Mouse (Mus musculus): Measurements from ENCODE around the gene Mrpl49. TPM values are rescaled to one million over a fixed set of nuclear protein-coding genes. Genes with fewer than 3 reads are reported as not detected.

Gene Mrpl49
- 51.3 and 60.2 TPM in 2 replicates for polyA plus RNA-seq (2015; fragmentation: Nextera tagmentation; extraction: Ambion mirVana)

GRCm38 (mm10) chr19:6057313-6058096 lies at the start of gene Mrpl49, which contains the start of gene Fau:
Mrpl49 (minus strand) TSS chr19:6057785.
Fau (plus strand) TSS chr19:6057844.

DNA sequence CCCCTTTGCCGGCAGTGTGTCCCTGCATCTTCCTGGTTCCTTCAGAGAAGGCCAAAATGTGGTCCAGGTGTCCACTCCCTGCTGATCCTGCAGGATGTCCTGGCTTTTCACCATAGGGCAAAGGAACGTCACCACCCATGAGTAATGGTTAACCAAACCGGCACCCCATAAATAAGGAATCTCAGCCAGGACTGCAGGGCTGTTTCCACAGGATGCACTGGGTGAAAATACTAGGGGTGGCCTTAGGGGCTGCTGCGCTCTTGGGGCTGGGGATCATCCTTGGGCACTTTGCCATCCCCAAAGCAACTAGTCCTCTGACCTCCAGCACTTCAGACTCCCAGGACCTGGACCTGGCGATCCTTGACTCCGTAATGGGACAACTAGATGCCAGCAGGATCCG lies 48.0 kb upstream of the Mrpl49 start, which contains the start of gene Naaladl1:
TSS of gene Naaladl1 (plus strand) at position 197 of the 400 bp plus-strand sequence.

DNA sequence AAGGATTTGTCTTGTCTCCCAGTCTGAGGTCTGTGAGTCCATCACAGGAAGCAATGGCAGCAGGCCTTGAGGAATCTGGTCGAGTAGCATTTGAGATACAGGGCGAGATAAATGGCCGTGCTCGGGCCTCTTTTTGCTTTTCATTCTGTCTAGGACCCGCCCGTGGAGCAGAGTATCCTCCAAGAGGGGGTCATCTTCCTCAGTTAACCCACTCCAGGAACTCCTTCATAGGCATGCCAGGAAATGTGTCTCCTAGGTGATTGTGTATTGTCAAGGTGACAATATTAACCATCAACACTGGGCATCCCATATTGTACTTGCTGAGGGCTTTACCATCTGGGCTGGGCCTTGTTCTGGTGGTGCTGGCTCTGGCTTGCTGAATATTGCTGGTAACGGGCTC lies 36.5 kb upstream of the Mrpl49 start, which contains the start of gene AC131692.1:
TSS of gene AC131692.1 (plus strand) at position 301 of the 400 bp plus-strand sequence.

DNA sequence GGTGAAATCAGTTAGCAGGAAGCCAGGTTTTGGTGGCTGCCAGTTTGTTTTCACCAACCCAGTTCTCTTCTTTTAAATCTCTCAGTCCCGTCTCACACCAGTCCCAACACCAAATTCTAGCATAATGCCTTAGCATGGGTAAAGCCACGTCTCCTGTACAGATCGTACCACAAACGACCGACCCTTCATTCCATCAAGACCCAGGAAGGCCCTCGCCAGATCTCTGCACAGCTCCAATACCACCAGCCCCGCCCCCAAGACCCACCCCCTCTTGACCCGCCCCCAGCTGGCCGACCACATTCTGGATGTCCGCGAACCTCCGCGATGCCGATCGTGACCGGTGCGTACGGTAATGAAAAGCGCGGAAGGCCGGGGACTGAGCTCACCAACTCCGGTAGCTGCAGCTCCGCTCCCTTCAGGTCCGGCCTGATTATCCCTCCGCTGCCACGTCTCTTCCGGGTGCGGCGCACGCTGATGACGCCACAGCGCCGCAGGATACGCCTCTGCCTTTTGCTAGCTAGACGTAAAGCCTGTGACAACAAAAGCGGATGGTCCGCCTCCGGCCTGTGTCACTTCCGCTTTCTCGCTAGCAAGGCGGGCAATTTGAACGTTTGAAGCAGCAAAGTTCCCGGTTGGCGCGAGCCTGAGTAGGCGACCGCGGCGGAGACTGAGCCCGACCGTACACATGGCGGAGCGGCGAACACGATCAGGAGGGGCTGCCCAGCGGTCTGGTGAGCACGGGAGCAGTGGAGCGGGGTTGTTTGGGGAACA lies 27.1 kb upstream of the Mrpl49 start, which contains the start of the genes Zfpl1 and Cdca5:
TSS of gene Zfpl1 (minus strand) at position 479 of the 771 bp plus-strand sequence.
TSS of gene Cdca5 (plus strand) at position 506 of the 771 bp plus-strand sequence.

DNA sequence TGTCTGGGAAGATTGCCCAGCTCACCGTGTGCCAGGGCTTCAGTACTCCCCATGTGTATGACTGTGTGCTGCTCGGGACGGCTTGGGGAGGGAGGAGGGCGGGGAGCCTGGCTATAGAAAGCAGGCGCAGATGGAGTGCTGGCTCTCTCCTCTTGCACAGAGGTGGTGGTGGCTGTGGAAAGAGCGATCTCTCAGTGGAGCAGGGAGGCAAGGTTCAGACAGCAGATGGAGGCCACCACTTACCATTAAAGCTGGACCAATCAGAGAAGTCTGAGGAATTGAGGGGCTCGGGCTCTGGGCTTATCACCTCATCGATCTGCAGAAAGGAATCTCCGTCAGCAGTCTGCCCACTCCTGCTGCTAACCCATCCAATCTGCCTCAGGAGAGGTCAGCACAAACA lies 24.6 kb upstream of the Mrpl49 start, which contains the start of gene Gm28374:
TSS of gene Gm28374 (minus strand) at position 101 of the 400 bp plus-strand sequence.

DNA sequence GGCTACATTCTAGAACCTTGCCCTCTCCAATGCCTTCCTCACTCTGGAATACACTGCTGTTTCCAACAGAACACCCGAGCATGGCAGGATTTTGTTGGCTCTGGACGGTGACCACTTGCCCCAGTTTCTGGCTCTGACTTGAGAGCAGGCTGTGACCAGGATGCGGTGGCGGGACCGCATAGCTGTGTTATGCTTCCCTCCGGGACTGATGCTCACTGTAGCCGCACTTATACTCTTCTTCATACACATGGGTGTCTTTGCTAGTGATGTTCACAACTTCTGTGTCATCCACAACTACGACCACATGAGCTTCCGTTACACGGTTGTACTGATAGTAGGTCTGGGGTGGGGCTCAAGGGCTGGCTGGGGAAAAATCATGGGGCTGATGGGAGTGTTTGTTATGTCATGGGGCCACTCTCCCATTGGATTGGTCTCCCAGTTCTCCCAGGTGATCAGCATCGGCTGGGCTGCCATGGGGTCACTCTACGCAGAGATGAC lies 22.4 kb upstream of the Mrpl49 start, which contains the start of gene Tmem262:
TSS of gene Tmem262 (plus strand) at position 51 of the 498 bp plus-strand sequence.

GRCm38 (mm10) chr19:6076564-6077393 lies 19.2 kb upstream of the Mrpl49 start, which contains the start of gene Vps51:
Vps51 (minus strand) TSS chr19:6077231.

DNA sequence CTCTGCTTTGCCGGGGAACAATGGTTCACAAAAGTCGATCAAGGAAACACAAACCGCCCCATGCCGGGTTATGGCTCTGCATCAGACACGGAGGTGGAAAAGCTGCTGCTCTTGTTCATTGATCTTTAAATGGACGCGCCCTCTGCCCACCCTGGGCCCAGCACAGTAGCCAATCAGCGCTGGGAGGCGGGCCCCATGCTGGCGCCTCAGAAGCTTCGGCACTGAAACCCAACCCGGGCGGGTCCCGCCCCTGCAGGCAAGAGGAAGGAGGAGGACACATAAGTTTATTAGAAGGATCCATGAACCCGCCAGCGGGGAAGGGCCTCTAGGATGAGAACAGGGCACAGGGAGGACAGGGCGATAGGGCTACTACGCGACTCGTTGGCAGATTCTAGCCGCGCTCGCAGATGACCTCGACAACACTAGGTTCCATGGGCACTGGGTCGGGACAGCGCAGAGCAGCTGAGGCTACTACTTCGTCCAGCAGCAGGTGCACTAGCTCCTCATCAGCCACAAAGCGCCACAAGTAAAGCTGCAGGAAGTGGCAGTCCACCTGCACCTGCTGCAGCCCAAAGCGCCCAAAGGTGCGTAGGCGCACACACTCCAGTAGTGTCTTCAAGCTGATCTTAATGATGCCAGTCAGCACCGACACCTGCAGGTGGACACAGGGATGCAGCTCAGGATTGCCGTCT lies 10.3 kb upstream of the Mrpl49 start, which contains the start of gene Tm7sf2:
TSS of gene Tm7sf2 (minus strand) at position 650 of the 692 bp plus-strand sequence.

GRCm38 (mm10) chr19:6061021-6061533 lies 3.5 kb upstream of the Mrpl49 start, which contains the start of gene Znhit2:
Znhit2 (plus strand) TSS chr19:6061192.

GRCm38 (mm10) chr19:6046294-6047153 lies 11.1 kb downstream of the Mrpl49 start, which contains the start of gene Syvn1:
Syvn1 (plus strand) TSS chr19:6046576.

DNA sequence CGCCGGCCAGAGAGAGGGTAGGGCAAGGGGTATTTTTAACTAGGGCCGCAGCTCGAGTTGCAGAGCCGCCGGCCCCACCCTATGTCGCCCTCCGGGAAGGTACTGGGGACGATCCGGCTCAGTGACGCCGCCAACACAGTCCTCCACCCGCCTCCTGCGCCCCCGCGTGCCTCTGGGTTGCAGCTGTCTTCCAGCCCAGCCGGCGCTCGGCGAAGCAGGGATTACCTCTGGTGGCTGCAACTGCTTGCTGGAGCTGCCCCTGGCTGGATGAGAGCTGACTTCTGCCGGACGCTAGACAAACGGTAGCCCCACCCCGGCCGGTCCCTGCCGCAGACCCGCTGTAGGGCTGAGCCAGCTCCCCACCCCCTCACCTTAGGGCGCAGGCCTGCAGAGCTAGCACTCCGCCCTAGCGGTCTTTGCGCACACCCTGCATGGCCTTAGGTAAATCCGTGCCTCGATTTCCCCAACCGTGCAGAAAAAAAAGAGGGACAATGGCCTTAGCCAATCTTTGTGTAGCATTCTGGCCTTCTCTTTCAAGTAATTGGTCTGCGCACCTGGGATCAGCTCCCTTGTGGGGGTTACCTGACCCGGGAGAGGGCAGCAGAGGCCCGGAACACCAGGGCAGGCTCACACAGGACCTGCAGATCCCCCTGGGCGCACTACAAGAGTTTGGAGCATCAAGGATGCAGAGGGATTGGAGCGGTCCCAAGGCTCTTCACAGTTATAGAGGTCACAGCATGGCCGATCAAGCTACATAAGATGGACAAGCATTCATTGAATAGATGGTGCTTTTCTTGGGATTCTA lies 41.9 kb downstream of the Mrpl49 start, which contains the start of gene Capn1:
TSS of gene Capn1 (minus strand) at position 387 of the 805 bp plus-strand sequence.

Small RNA genes within 50 kb of the gene (microRNA-seq; reads per million reads assigned to microRNA genes)
- 2.3 reads per million for gene Mir6988

Other genes with a start within 250 kb of the Mrpl49 start
- 12.2 and 12.5 TPM in 2 replicates for gene Frmd8, start 182.5 kb downstream of the Mrpl49 start, polyA plus RNA-seq (2015; fragmentation: Nextera tagmentation; extraction: Ambion mirVana)
- gene Slc25a45, start 180.0 kb downstream of the Mrpl49 start, polyA plus RNA-seq (2015; fragmentation: Nextera tagmentation; extraction: Ambion mirVana), result 2.9 TPM in 2 replicates
- 6.3 and 8.0 TPM in 2 replicates for gene Tigd3, start 163.6 kb downstream of the Mrpl49 start, polyA plus RNA-seq (2015; fragmentation: Nextera tagmentation; extraction: Ambion mirVana)
- 49.1 and 55.8 TPM in 2 replicates for gene Dpf2, start 144.8 kb downstream of the Mrpl49 start, polyA plus RNA-seq (2015; fragmentation: Nextera tagmentation; extraction: Ambion mirVana)
- 18.7 and 21.8 TPM in 2 replicates for gene Cdc42ep2, start 133.0 kb downstream of the Mrpl49 start, polyA plus RNA-seq (2015; fragmentation: Nextera tagmentation; extraction: Ambion mirVana)
- 15.5 and 17.6 TPM in 2 replicates for gene Pola2, start 93.6 kb downstream of the Mrpl49 start, polyA plus RNA-seq (2015; fragmentation: Nextera tagmentation; extraction: Ambion mirVana)
- not detected in 2 replicates for gene Slc22a20, start 71.6 kb downstream of the Mrpl49 start, polyA plus RNA-seq (2015; fragmentation: Nextera tagmentation; extraction: Ambion mirVana)
- gene Capn1, start 41.9 kb downstream of the Mrpl49 start, polyA plus RNA-seq (2015; fragmentation: Nextera tagmentation; extraction: Ambion mirVana), result 5.2 and 5.8 TPM in 2 replicates
- 28.0 and 31.6 TPM in 2 replicates for gene Syvn1, start 11.2 kb downstream of the Mrpl49 start, polyA plus RNA-seq (2015; fragmentation: Nextera tagmentation; extraction: Ambion mirVana)
- 603 and 680 TPM in 2 replicates for gene Fau, start 59 bp upstream of the Mrpl49 start, polyA plus RNA-seq (2015; fragmentation: Nextera tagmentation; extraction: Ambion mirVana)
- 44.4 and 45.4 TPM in 2 replicates for gene Znhit2, start 3.4 kb upstream of the Mrpl49 start, polyA plus RNA-seq (2015; fragmentation: Nextera tagmentation; extraction: Ambion mirVana)
- gene Tm7sf2, start 10.6 kb upstream of the Mrpl49 start, polyA plus RNA-seq (2015; fragmentation: Nextera tagmentation; extraction: Ambion mirVana), result 53.5 and 57.5 TPM in 2 replicates
- gene Vps51, start 19.4 kb upstream of the Mrpl49 start, polyA plus RNA-seq (2015; fragmentation: Nextera tagmentation; extraction: Ambion mirVana), result 76.7 and 77.3 TPM in 2 replicates
- not detected in 2 replicates for gene Tmem262, start 22.2 kb upstream of the Mrpl49 start, polyA plus RNA-seq (2015; fragmentation: Nextera tagmentation; extraction: Ambion mirVana)
- gene Gm28374, start 24.5 kb upstream of the Mrpl49 start, polyA plus RNA-seq (2015; fragmentation: Nextera tagmentation; extraction: Ambion mirVana), result 0.75 TPM in 1 of 2 replicates, not detected in the other
- 75.3 and 75.4 TPM in 2 replicates for gene Zfpl1, start 27.2 kb upstream of the Mrpl49 start, polyA plus RNA-seq (2015; fragmentation: Nextera tagmentation; extraction: Ambion mirVana)
- 2.8 and 3.1 TPM in 2 replicates for gene Cdca5, start 27.2 kb upstream of the Mrpl49 start, polyA plus RNA-seq (2015; fragmentation: Nextera tagmentation; extraction: Ambion mirVana)
- not detected in 2 replicates for gene AC131692.1, start 36.6 kb upstream of the Mrpl49 start, polyA plus RNA-seq (2015; fragmentation: Nextera tagmentation; extraction: Ambion mirVana)
- gene Naaladl1, start 48.0 kb upstream of the Mrpl49 start, polyA plus RNA-seq (2015; fragmentation: Nextera tagmentation; extraction: Ambion mirVana), result 0.27 TPM in 2 replicates
- gene Sac3d1, start 60.9 kb upstream of the Mrpl49 start, polyA plus RNA-seq (2015; fragmentation: Nextera tagmentation; extraction: Ambion mirVana), result 53.9 and 58.0 TPM in 2 replicates
- 51.8 and 61.0 TPM in 2 replicates for gene Snx15, start 70.5 kb upstream of the Mrpl49 start, polyA plus RNA-seq (2015; fragmentation: Nextera tagmentation; extraction: Ambion mirVana)
- 0.18 TPM in 1 of 2 replicates, not detected in the other for gene Batf2, start 83.2 kb upstream of the Mrpl49 start, polyA plus RNA-seq (2015; fragmentation: Nextera tagmentation; extraction: Ambion mirVana)
- 163 TPM in 2 replicates for gene Arl2, start 83.8 kb upstream of the Mrpl49 start, polyA plus RNA-seq (2015; fragmentation: Nextera tagmentation; extraction: Ambion mirVana)
- not detected in 2 replicates for gene Majin, start 126.6 kb upstream of the Mrpl49 start, polyA plus RNA-seq (2015; fragmentation: Nextera tagmentation; extraction: Ambion mirVana)
- 0.67 and 0.69 TPM in 2 replicates for gene Gpha2, start 168.6 kb upstream of the Mrpl49 start, polyA plus RNA-seq (2015; fragmentation: Nextera tagmentation; extraction: Ambion mirVana)
- gene Ppp2r5b, start 178.1 kb upstream of the Mrpl49 start, polyA plus RNA-seq (2015; fragmentation: Nextera tagmentation; extraction: Ambion mirVana), result 150 and 175 TPM in 2 replicates
- gene Atg2a, start 183.9 kb upstream of the Mrpl49 start, polyA plus RNA-seq (2015; fragmentation: Nextera tagmentation; extraction: Ambion mirVana), result 8.0 and 12.7 TPM in 2 replicates
- gene Ehd1, start 218.9 kb upstream of the Mrpl49 start, polyA plus RNA-seq (2015; fragmentation: Nextera tagmentation; extraction: Ambion mirVana), result 66.0 and 70.7 TPM in 2 replicates
- 0.28 and 0.34 TPM in 2 replicates for gene Cdc42bpg, start 248.7 kb upstream of the Mrpl49 start, polyA plus RNA-seq (2015; fragmentation: Nextera tagmentation; extraction: Ambion mirVana)

Data from neural tube, postnatal 0 days (tissue).